Mouse (Mus musculus) embryonic facial prominence, embryonic 15.5 days (tissue): ENCODE measurements at regions not wholly inside any gene's neighbourhood (a gene's known extent, or its start where the extent isn't known, plus 50 kb on each side); places are given as distances from the start of the nearest gene placed in this dataset.
"Not testable (repeated sequence)": the region's sequence is repeated elsewhere in the genome, so short reads cannot be mapped to it uniquely, and the experiment has no call there.

Source experiments
- ATAC-seq: fragments of 200-750 bp; cut with Nextera tagmentation; 2 replicates; pipeline ENCODE4 v1.8.0; 2017; ENCODE audit warnings: low read depth, moderate TSS enrichment; ENCODE audit not compliant: insufficient number of reproducible peaks, low FRiP score, low TSS enrichment
- H3K27ac ChIP-seq: fragments of 300-500 bp; sonication (generic); replicated peaks from 2 replicates; pipeline ENCODE4 v1.5.1; 2015; ENCODE audit warnings: mild to moderate bottlenecking, inconsistent platforms
- H3K27me3 ChIP-seq: fragments of 300-500 bp; sonication (generic); 2 replicates; pipeline ENCODE4 v1.6.1; 2015; ENCODE audit warnings: inconsistent platforms
- H3K36me3 ChIP-seq: fragments of 300-500 bp; sonication (generic); 2 replicates; pipeline ENCODE4 v1.6.1; 2015; ENCODE audit warnings: mild to moderate bottlenecking, inconsistent platforms
- H3K4me1 ChIP-seq: fragments of 300-500 bp; sonication (generic); 2 replicates; pipeline ENCODE4 v1.6.1; 2015; ENCODE audit warnings: inconsistent platforms
- H3K4me2 ChIP-seq: fragments of 300-500 bp; sonication (generic); replicated peaks from 2 replicates; pipeline ENCODE4 v1.6.1; 2015; ENCODE audit warnings: mild to moderate bottlenecking, inconsistent platforms
- H3K4me3 ChIP-seq: fragments of 300-500 bp; sonication (generic); replicated peaks from 2 replicates; pipeline ENCODE4 v1.5.1; 2015; ENCODE audit warnings: mild to moderate bottlenecking, inconsistent platforms
- H3K9ac ChIP-seq: fragments of 300-500 bp; sonication (generic); 2 replicates; pipeline ENCODE4 v1.6.1; 2015; ENCODE audit warnings: inconsistent platforms
- H3K9me3 ChIP-seq: fragments of 300-500 bp; sonication (generic); replicated peaks from 2 replicates; pipeline ENCODE4 v1.6.1; 2016; ENCODE audit warnings: inconsistent platforms
- WGBS: fragments of 180-500 bp; shearing (Covaris S2); methylation state at CpG from one replicate; pipeline ENCODE4 v1.1.7; 2015; 5-methylcytosine and 5-hydroxymethylcytosine counted together

DNA sequence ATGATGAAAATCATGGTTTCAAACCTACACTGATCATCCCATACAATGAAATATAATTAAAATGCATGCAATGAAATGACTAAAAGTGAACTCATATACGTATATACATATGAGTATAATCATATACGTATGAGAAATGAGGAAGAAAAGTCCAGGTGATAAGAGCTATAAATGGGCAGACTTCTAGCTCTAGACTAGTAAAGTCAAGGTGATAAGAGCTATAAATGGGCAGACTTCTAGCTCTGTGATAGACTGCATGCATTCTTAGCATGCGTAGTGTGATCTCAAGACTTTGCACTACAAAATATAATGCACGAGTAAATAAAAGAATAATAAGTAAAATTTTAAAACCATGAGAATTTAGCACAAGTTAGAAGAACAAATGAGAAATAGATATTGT, 606.2 kb upstream of the Gpc5 start:
- Histone ChIP-seq H3K9me3 (no peaks in the 10 kb centered on the region), H3K4me3 (no peak overlapping the region), H3K27me3 (no peaks in the 10 kb centered on the region), H3K4me2 (no peak overlapping the region), H3K4me1 (no peaks in the 10 kb centered on the region), H3K9ac (no peak overlapping the region), H3K36me3 (no peaks in the 10 kb centered on the region), H3K27ac (no peak overlapping the region)
- 95% methylated on average over 4 of the region's 4 CpGs for WGBS
- no peak for ATAC-seq

DNA sequence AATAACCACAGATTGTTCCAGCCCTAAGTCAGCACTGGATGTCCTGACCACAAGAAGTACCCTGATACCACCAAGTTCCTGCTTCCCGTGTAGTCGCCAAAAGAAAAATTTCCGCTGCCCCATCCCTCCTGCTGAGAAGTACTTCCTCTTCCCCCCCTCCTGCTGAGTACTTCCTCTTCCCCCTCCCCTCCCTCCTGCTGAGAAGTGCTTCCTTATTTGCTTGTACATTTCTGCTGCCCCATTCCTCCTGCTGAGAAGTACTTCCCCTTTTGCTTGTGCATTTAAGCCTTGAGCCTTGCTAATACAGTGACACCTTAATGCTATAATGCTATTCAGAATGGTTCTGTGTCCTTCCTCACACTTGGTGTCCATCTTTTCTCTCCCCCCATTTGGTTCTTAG, 598.6 kb upstream of the Gpc5 start:
- not testable (repeated sequence) for H3K4me3 ChIP-seq, H3K36me3 ChIP-seq, H3K4me2 ChIP-seq, H3K9me3 ChIP-seq, ATAC-seq, H3K9ac ChIP-seq, H3K27ac ChIP-seq, H3K4me1 ChIP-seq, H3K27me3 ChIP-seq
- 91% methylated on average over 3 of the region's 3 CpGs for WGBS

DNA sequence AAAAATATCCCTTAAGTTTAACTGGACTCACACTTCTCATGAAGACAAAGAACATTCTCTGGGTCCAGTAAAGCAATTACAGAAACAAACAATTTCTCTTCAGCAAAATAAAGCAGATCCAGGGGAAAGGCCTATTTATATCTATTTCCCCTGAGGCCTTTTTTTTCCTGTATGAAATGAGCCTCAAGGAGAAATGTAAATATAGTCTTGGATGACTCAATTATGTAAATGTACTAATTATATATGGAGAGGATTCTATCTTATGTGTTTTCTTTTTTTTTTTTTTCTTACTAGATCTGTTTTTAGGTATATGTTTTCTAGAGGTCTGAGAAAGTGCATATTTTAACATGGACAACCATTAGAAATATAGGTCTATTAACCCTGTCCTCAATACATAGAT, 587.0 kb upstream of the Gpc5 start:
- no peaks in the 10 kb centered on the region for H3K9me3 ChIP-seq
- no peak overlapping the region for H3K9ac ChIP-seq
- no peak overlapping the region for H3K4me2 ChIP-seq
- H3K4me3 ChIP-seq = no peak overlapping the region
- H3K27ac ChIP-seq = no peak overlapping the region
- H3K27me3 ChIP-seq = no peaks in the 10 kb centered on the region
- no peak for ATAC-seq
- H3K4me1 ChIP-seq = no peaks in the 10 kb centered on the region
- H3K36me3 ChIP-seq = no peaks in the 10 kb centered on the region

DNA sequence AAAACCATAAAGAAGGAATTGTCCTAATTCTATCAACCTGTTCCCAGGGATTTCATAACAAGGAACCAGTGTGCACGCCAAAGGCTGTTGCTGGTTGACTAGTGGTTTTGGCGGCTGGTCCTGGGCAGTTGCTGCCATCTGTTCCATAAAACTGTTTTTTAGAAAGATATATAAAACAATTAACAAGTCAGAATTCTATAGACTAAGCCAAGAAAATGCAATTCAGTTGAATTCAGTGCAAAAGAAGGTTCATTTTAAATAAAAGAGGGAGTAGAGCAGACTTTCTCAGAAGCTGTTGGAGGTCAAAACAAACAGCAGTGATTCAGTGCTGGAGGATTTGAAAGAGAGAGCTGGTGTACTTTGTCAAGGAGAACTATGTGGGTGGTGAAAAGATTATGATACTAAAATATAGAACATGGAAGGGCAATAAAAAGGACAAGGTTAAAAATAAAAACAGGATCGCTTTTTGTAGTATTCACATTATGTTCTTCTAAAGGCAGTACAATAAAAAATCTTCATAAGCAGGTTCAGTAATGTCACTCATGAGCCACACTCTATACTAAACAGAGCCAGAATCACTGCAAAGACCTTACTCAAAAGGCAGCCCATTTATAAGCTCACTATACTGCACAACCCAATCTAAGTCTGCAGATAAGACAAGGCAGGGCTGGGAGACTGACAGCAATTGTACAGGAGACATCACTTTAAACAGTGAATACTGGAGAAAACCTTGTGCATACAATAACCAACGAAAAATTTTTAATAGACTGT, 543.9 kb upstream of the Gpc5 start:
- H3K9me3 ChIP-seq = no peaks in the 10 kb centered on the region
- no peak for ATAC-seq
- no peaks in the 10 kb centered on the region for H3K27me3 ChIP-seq
- no peaks in the 10 kb centered on the region for H3K36me3 ChIP-seq
- H3K4me1 ChIP-seq = no peaks in the 10 kb centered on the region
- no peak overlapping the region for H3K4me3 ChIP-seq
- no peak overlapping the region for H3K9ac ChIP-seq
- WGBS = 75% methylated on average over 4 of the region's 4 CpGs
- H3K27ac ChIP-seq = no peak overlapping the region
- H3K4me2 ChIP-seq = no peak overlapping the region

DNA sequence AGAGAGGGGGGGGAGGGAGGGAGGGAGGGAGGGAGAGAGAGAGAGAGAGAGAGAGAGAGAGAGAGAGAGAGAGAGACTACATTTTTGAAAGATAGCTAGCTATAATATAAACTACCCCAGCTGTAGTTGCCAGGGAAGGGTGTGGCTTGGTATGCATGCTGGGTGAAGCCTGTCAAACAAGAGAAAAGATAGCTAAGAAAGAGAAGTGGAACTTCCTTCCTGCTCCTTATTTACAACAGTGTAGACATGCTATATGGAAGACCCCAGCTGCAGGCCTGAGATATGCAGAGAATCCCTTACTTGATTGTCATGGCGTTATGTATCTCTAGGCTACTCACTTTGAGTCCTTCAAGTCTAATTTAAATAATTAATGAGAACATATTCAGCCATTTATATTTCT, 542.9 kb upstream of the Gpc5 start:
- H3K4me3 ChIP-seq = no peak overlapping the region
- H3K4me1 ChIP-seq = no peaks in the 10 kb centered on the region
- no peaks in the 10 kb centered on the region for H3K27me3 ChIP-seq
- no peaks in the 10 kb centered on the region for H3K9me3 ChIP-seq
- no peak for ATAC-seq
- no peaks in the 10 kb centered on the region for H3K36me3 ChIP-seq
- no peak overlapping the region for H3K9ac ChIP-seq
- H3K27ac ChIP-seq = no peak overlapping the region
- no peak overlapping the region for H3K4me2 ChIP-seq
- WGBS = 93% methylated on average over 1 of the region's 1 CpGs

DNA sequence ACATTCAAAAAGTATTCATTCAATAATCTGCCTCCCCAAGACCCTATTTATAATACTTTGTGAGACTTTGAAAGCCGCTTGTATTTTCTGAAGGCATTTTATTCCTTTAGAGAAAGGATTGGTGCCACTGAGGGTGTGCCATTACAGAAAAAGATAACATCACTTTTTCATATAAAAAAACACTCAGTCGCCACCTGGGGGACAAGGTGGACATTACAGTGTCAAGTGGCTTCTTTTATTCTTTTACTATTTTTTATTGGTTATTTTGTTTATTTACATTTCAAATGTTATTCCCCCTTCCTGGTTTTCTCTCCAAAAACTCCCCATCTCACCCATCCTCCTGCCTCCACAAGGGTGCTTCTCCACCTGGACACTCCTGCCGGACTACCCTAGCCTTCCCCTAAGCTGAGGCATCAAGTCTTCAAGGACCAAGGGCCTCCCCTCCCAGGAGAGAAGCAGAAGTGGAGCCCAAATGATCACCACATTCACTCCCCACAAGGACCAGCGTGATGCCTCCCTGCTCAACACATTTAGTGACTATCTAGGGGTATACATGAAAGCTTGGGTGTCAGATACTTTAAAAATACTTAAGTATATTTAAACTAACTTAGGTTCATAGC, 525.5 kb upstream of the Gpc5 start:
- 48% methylated on average over 4 of the region's 4 CpGs for WGBS
- H3K9ac ChIP-seq = no peak overlapping the region
- no peaks in the 10 kb centered on the region for H3K4me1 ChIP-seq
- no peaks in the 10 kb centered on the region for H3K36me3 ChIP-seq
- H3K27me3 ChIP-seq = no peaks in the 10 kb centered on the region
- H3K4me2 ChIP-seq = no peak overlapping the region
- H3K4me3 ChIP-seq = no peak overlapping the region
- no peak for ATAC-seq
- no peaks in the 10 kb centered on the region for H3K9me3 ChIP-seq
- no peak overlapping the region for H3K27ac ChIP-seq

DNA sequence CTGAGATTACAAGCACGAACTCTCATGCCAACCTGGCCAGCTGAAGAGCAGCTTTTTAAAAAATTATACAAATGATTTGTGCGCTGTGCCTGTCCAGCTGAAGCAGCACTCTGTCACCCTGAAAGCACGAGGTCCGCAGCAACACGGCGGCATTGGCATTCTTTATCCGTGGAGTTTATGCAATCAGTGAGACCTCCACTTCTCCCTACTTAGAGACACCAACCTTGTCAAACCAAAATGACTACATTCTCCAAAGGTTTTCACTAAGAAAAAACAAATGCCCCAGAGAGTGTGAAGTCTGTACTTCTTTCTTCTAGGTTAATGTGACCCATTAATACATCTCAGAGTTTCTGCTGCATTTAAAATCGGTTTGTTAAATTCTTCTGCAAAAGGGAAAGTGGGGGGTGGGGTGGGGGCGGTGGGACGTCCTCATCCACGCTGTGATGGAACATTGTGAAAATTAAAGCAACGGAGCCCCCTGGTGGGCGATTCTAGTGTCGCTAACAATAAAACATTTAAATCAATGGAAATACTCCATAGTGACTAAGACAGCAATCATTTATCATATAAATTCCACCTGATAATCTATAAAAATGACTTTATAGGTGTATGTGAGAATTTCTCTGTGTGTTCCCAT, 524.2 kb upstream of the Gpc5 start:
- Histone ChIP-seq H3K9me3 (no peaks in the 10 kb centered on the region), H3K36me3 (no peaks in the 10 kb centered on the region), H3K9ac (no peak overlapping the region), H3K27ac (no peak overlapping the region), H3K4me1 (no peaks in the 10 kb centered on the region), H3K4me2 (peak overlapping the region; percentile 38), H3K27me3 (no peaks in the 10 kb centered on the region), H3K4me3 (no peak overlapping the region; the same call in 1 of the 2 replicates)
- WGBS = 16% methylated on average over 14 of the region's 14 CpGs
- no peak for ATAC-seq

DNA sequence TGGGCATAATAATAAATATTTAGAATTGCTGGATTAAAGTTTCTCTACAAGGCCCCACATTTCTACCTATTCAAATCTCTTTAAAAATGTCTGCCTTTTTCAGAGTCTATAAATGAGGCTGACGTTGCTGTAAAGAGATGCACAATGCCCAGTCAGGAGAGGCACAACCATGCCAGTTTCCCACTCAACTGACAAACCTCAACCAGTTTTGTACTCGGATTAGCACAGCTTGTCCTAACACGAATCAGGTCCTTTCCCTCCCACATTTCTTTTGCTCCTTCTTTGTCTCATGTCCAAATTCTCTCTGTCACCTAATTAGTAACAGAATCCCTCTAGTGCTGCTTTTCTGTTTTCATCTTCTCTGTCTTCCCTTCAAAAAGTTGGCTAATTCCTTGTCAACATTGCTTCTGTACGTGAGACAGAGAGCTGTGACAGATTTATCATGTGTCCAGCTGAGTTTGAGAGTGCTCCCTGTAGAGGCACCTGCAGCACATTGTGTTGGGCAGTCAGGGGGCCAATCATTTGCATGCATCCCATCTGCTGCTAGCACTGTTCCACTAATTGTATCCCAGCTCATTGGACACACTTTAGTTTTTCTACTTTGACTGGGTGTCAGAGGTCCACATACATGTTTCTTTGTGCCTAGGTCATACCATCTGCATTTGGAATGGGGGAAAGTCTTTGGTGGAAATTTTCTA, 504.5 kb upstream of the Gpc5 start:
- H3K27me3 ChIP-seq = no peaks in the 10 kb centered on the region
- no peaks in the 10 kb centered on the region for H3K36me3 ChIP-seq
- no peaks in the 10 kb centered on the region for H3K4me1 ChIP-seq
- H3K9ac ChIP-seq = no peak overlapping the region
- no peaks in the 10 kb centered on the region for H3K9me3 ChIP-seq
- 21% methylated on average over 4 of the region's 4 CpGs for WGBS
- no peak overlapping the region for H3K27ac ChIP-seq
- H3K4me2 ChIP-seq = no peak overlapping the region
- no peak overlapping the region for H3K4me3 ChIP-seq
- ATAC-seq = no peak

DNA sequence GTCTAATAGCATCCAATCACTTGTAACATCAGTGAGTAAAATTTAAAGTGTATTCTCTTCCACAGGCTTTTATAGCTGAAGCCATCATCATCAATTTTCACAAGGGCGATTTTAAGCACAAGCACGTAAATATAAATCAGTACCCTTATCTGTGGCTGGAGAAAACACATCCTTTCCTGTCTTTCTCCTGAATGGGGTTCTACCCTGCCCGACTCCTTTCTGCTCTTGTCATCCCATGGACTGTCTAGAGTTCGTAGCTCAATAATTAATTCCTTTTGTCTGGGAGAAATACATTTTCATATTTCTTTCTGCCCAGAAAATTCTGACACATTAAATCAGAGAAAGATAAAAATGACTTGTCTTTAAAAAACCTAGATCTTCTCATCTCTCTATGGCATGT, 482.7 kb upstream of the Gpc5 start:
- ATAC-seq = no peak
- 73% methylated on average over 4 of the region's 4 CpGs for WGBS
- Histone ChIP-seq H3K9ac (no peak overlapping the region), H3K4me3 (no peak overlapping the region), H3K27ac (no peak overlapping the region), H3K27me3 (no peaks in the 10 kb centered on the region), H3K36me3 (no peaks in the 10 kb centered on the region), H3K4me2 (no peak overlapping the region), H3K9me3 (no peaks in the 10 kb centered on the region), H3K4me1 (no peaks in the 10 kb centered on the region)

DNA sequence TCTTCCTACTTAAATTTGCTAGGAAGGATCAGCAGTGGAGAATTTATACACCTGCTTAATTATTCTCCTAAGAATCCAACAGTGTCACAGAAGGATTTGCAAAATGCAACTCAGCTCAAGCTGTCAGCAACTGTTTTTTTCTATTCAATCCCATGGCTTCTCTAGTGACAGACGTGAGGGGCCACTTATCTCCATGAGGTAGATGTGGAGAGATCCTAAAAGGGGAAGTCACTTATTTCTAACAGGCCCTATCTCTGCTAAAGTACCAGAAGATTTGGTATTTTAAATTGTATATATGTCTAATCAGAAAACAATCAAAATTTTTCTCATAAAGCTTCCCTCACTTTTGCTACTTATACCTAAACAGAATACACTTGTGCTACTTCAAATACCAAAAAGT, 479.6 kb upstream of the Gpc5 start:
- Histone ChIP-seq H3K4me2 (no peak overlapping the region), H3K36me3 (no peaks in the 10 kb centered on the region), H3K27me3 (no peaks in the 10 kb centered on the region), H3K4me3 (no peak overlapping the region), H3K9me3 (no peaks in the 10 kb centered on the region), H3K4me1 (no peaks in the 10 kb centered on the region), H3K9ac (no peak overlapping the region), H3K27ac (no peak overlapping the region)
- WGBS = 61% methylated on average over 1 of the region's 1 CpGs
- no peak for ATAC-seq

DNA sequence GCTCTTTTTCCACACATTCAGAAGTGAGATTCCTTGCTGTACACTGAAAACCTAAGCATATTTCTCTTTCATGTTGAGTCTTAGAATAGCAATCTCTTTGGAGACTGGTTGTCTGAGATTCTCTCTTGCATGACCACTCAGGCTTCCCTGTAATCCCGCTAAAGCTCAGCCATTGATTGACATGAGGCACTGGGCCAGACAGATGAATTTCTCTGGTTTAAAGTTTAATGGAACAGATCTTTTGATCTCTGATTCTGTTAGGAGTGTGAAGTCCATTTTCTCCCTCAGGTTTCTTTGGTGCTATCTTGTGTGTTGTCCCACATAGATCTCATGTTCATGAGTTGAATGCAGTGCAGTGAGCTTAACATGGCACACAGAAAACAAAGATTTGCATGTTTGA, 435.4 kb upstream of the Gpc5 start:
- H3K4me1 ChIP-seq = no peaks in the 10 kb centered on the region
- H3K27ac ChIP-seq = no peak overlapping the region
- H3K9ac ChIP-seq = no peak overlapping the region
- H3K4me3 ChIP-seq = no peak overlapping the region
- no peak for ATAC-seq
- no peak overlapping the region for H3K4me2 ChIP-seq
- WGBS = 56% methylated on average over 1 of the region's 1 CpGs
- no peaks in the 10 kb centered on the region for H3K27me3 ChIP-seq
- no peaks in the 10 kb centered on the region for H3K9me3 ChIP-seq
- no peaks in the 10 kb centered on the region for H3K36me3 ChIP-seq
